Mouse (Mus musculus): Measurements from ENCODE around the gene Vav3.

DNA sequence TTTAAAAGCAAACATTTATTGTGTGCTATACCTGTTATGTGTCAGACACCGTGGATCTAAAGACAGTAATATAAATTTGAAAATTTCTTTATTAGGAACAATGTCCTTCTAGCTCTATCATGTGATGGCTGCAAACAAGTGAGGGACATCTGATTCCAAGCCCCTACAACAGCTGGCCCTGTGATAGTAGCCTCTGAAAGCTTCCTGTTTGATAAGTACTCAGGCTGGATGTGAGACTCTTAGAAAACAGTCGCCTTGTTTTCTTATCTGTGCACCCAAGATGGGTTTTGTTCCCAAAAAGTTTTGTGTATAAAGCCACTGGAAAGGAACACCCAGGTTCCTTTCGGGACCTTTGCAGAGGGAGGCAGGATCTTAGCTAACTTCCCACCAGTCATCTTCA, 32.0 kb upstream of the Vav3 start:
- TF ChIP-seq CTCF (IDR thresholded peaks at IDR 0.05; ENCODE audit: control insufficient read depth, insufficient read depth, insufficient replicate concordance, low read depth, low read length) = no peak
- no peak for TF ChIP-seq POLR2A (IDR thresholded peaks at IDR 0.05; ENCODE audit: control insufficient read depth, low read depth, low read length)

Measured in testis, adult 2 months (tissue).